Mouse (Mus musculus): Measurements from ENCODE around the gene Mrpl3. TPM values are rescaled to one million over a fixed set of nuclear protein-coding genes. Genes with fewer than 3 reads are reported as not detected.

The Mrpl3 gene
- polyA plus RNA-seq, 1 experiment from 2014 or later, result 88.6 TPM

GRCm38 (mm10) chr9:105050257-105050656, 2.8 kb upstream of the Mrpl3 start:
- Histone ChIP-seq H3K9ac (ENCODE audit: low read length) (no peak overlapping the region), H3K27ac (ENCODE audit: low read length) (no peak overlapping the region), H3K9me3 (replicated peaks; ENCODE audit: control insufficient read depth, low read length) (no peaks in the 10 kb centered on the region), H3K4me1 (ENCODE audit: control insufficient read depth, insufficient read depth, low read length) (no peaks in the 10 kb centered on the region), H3K4me2 (ENCODE audit: low read depth, low read length) (no peak overlapping the region), H3K27me3 (ENCODE audit: control insufficient read depth, insufficient read depth, low read length) (no peaks in the 10 kb centered on the region), H3K36me3 (ENCODE audit: control insufficient read depth, insufficient read depth, low read length) (no peaks in the 10 kb centered on the region), H3K4me3 (replicated peaks; ENCODE audit: low read length) (no peak overlapping the region)
- WGBS, result 63% methylated on average over 2 of the region's 2 CpGs
- ATAC-seq (ENCODE audit: insufficient read depth, low FRiP score), result no peak

GRCm38 (mm10) chr9:105053812-105054211, 773 bp downstream of the Mrpl3 start:
- H3K27ac ChIP-seq (ENCODE audit: low read length), result no peak overlapping the region
- ATAC-seq (ENCODE audit: insufficient read depth, low FRiP score), result no peak
- 44% methylated on average over 4 of the region's 4 CpGs for WGBS
- no peaks in the 10 kb centered on the region for H3K9me3 ChIP-seq (replicated peaks; ENCODE audit: control insufficient read depth, low read length)
- peak overlapping the region; percentile 55 for H3K4me2 ChIP-seq (ENCODE audit: low read depth, low read length)
- H3K4me1 ChIP-seq (ENCODE audit: control insufficient read depth, insufficient read depth, low read length), result no peaks in the 10 kb centered on the region
- H3K4me3 ChIP-seq (replicated peaks; ENCODE audit: low read length), result peak overlapping the region; percentile 82
- peaks cover 23% of the 10 kb centered on the region for H3K36me3 ChIP-seq (ENCODE audit: control insufficient read depth, insufficient read depth, low read length)
- H3K9ac ChIP-seq (ENCODE audit: low read length), result peak overlapping the region; percentile 92
- H3K27me3 ChIP-seq (ENCODE audit: control insufficient read depth, insufficient read depth, low read length), result no peaks in the 10 kb centered on the region

GRCm38 (mm10) chr9:105069106-105069505, 16.1 kb downstream of the Mrpl3 start:
- no peaks in the 10 kb centered on the region for H3K4me1 ChIP-seq (ENCODE audit: control insufficient read depth, insufficient read depth, low read length)
- no peaks in the 10 kb centered on the region for H3K9me3 ChIP-seq (replicated peaks; ENCODE audit: control insufficient read depth, low read length)
- no peak overlapping the region for H3K27ac ChIP-seq (ENCODE audit: low read length)
- H3K9ac ChIP-seq (ENCODE audit: low read length), result no peak overlapping the region
- 96% methylated on average over 10 of the region's 10 CpGs for WGBS
- no peaks in the 10 kb centered on the region for H3K27me3 ChIP-seq (ENCODE audit: control insufficient read depth, insufficient read depth, low read length)
- H3K4me2 ChIP-seq (ENCODE audit: low read depth, low read length), result no peak overlapping the region
- no peak for ATAC-seq (ENCODE audit: insufficient read depth, low FRiP score)
- H3K4me3 ChIP-seq (replicated peaks; ENCODE audit: low read length), result no peak overlapping the region
- H3K36me3 ChIP-seq (ENCODE audit: control insufficient read depth, insufficient read depth, low read length), result peaks cover 8% of the 10 kb centered on the region; the same call in 1 of the 2 replicates

- H3K9me3 ChIP-seq (replicated peaks; ENCODE audit: control insufficient read depth, low read length), result no peaks in the 10 kb centered on the region
- no peak overlapping the region for H3K9ac ChIP-seq (ENCODE audit: low read length)
- ATAC-seq (ENCODE audit: insufficient read depth, low FRiP score), result no peak
- H3K4me1 ChIP-seq (ENCODE audit: control insufficient read depth, insufficient read depth, low read length), result no peaks in the 10 kb centered on the region
- WGBS, result 79% methylated on average over 4 of the region's 4 CpGs
- peaks cover 12% of the 10 kb centered on the region for H3K36me3 ChIP-seq (ENCODE audit: control insufficient read depth, insufficient read depth, low read length)
- H3K4me2 ChIP-seq (ENCODE audit: low read depth, low read length), result no peak overlapping the region
- H3K4me3 ChIP-seq (replicated peaks; ENCODE audit: low read length), result no peak overlapping the region
- H3K27ac ChIP-seq (ENCODE audit: low read length), result no peak overlapping the region
- H3K27me3 ChIP-seq (ENCODE audit: control insufficient read depth, insufficient read depth, low read length), result no peaks in the 10 kb centered on the region
Measured at GRCm38 (mm10) chr9:105072991-105073748, 20.1 kb downstream of the Mrpl3 start.

- Histone ChIP-seq H3K9ac (ENCODE audit: low read length) (no peak overlapping the region), H3K4me2 (ENCODE audit: low read depth, low read length) (no peak overlapping the region), H3K4me1 (ENCODE audit: control insufficient read depth, insufficient read depth, low read length) (no peaks in the 10 kb centered on the region), H3K4me3 (replicated peaks; ENCODE audit: low read length) (no peak overlapping the region), H3K27me3 (ENCODE audit: control insufficient read depth, insufficient read depth, low read length) (no peaks in the 10 kb centered on the region), H3K36me3 (ENCODE audit: control insufficient read depth, insufficient read depth, low read length) (peaks cover 12% of the 10 kb centered on the region), H3K9me3 (replicated peaks; ENCODE audit: control insufficient read depth, low read length) (no peaks in the 10 kb centered on the region), H3K27ac (ENCODE audit: low read length) (no peak overlapping the region)
- 91% methylated on average over 8 of the region's 8 CpGs for WGBS
- ATAC-seq (ENCODE audit: insufficient read depth, low FRiP score), result no peak
Measured at GRCm38 (mm10) chr9:105074851-105075250, 21.8 kb downstream of the Mrpl3 start.

- Histone ChIP-seq H3K36me3 (ENCODE audit: control insufficient read depth, insufficient read depth, low read length) (peaks cover 12% of the 10 kb centered on the region), H3K27me3 (ENCODE audit: control insufficient read depth, insufficient read depth, low read length) (no peaks in the 10 kb centered on the region), H3K4me3 (replicated peaks; ENCODE audit: low read length) (no peak overlapping the region), H3K4me2 (ENCODE audit: low read depth, low read length) (no peak overlapping the region), H3K9ac (ENCODE audit: low read length) (no peak overlapping the region), H3K9me3 (replicated peaks; ENCODE audit: control insufficient read depth, low read length) (no peaks in the 10 kb centered on the region), H3K4me1 (ENCODE audit: control insufficient read depth, insufficient read depth, low read length) (no peaks in the 10 kb centered on the region), H3K27ac (ENCODE audit: low read length) (no peak overlapping the region)
- peak; percentile 77; the same call in 1 of the 2 replicates for ATAC-seq (ENCODE audit: insufficient read depth, low FRiP score)
- 76% methylated on average over 13 of the region's 13 CpGs for WGBS
Measured at GRCm38 (mm10) chr9:105076756-105077424, 23.9 kb downstream of the Mrpl3 start.

GRCm38 (mm10) chr9:105078460-105078859, 25.4 kb downstream of the Mrpl3 start:
- 88% methylated on average over 4 of the region's 4 CpGs for WGBS
- H3K4me3 ChIP-seq (replicated peaks; ENCODE audit: low read length), result no peak overlapping the region
- H3K36me3 ChIP-seq (ENCODE audit: control insufficient read depth, insufficient read depth, low read length), result peaks cover 12% of the 10 kb centered on the region; the same call in 1 of the 2 replicates
- no peaks in the 10 kb centered on the region for H3K27me3 ChIP-seq (ENCODE audit: control insufficient read depth, insufficient read depth, low read length)
- no peaks in the 10 kb centered on the region for H3K4me1 ChIP-seq (ENCODE audit: control insufficient read depth, insufficient read depth, low read length)
- H3K4me2 ChIP-seq (ENCODE audit: low read depth, low read length), result no peak overlapping the region
- no peak for ATAC-seq (ENCODE audit: insufficient read depth, low FRiP score)
- no peak overlapping the region for H3K9ac ChIP-seq (ENCODE audit: low read length)
- H3K9me3 ChIP-seq (replicated peaks; ENCODE audit: control insufficient read depth, low read length), result no peaks in the 10 kb centered on the region
- no peak overlapping the region for H3K27ac ChIP-seq (ENCODE audit: low read length)

- Histone ChIP-seq H3K9me3 (replicated peaks; ENCODE audit: control insufficient read depth, low read length) (no peaks in the 10 kb centered on the region), H3K4me2 (ENCODE audit: low read depth, low read length) (no peak overlapping the region), H3K27me3 (ENCODE audit: control insufficient read depth, insufficient read depth, low read length) (no peaks in the 10 kb centered on the region), H3K27ac (ENCODE audit: low read length) (no peak overlapping the region), H3K9ac (ENCODE audit: low read length) (no peak overlapping the region), H3K4me3 (replicated peaks; ENCODE audit: low read length) (no peak overlapping the region), H3K36me3 (ENCODE audit: control insufficient read depth, insufficient read depth, low read length) (peaks cover 12% of the 10 kb centered on the region; the same call in 1 of the 2 replicates), H3K4me1 (ENCODE audit: control insufficient read depth, insufficient read depth, low read length) (no peaks in the 10 kb centered on the region)
- 79% methylated on average over 3 of the region's 3 CpGs for WGBS
- ATAC-seq (ENCODE audit: insufficient read depth, low FRiP score), result no peak
Measured at GRCm38 (mm10) chr9:105080246-105080645, 27.2 kb downstream of the Mrpl3 start.

GRCm38 (mm10) chr9:105100807-105101570, 48.0 kb downstream of the Mrpl3 start:
- H3K36me3 ChIP-seq (ENCODE audit: control insufficient read depth, insufficient read depth, low read length), result no peaks in the 10 kb centered on the region
- H3K4me1 ChIP-seq (ENCODE audit: control insufficient read depth, insufficient read depth, low read length), result no peaks in the 10 kb centered on the region
- no peaks in the 10 kb centered on the region for H3K9me3 ChIP-seq (replicated peaks; ENCODE audit: control insufficient read depth, low read length)
- H3K9ac ChIP-seq (ENCODE audit: low read length), result no peak overlapping the region
- H3K4me2 ChIP-seq (ENCODE audit: low read depth, low read length), result no peak overlapping the region
- ATAC-seq (ENCODE audit: insufficient read depth, low FRiP score), result no peak
- no peak overlapping the region for H3K4me3 ChIP-seq (replicated peaks; ENCODE audit: low read length)
- no peak overlapping the region for H3K27ac ChIP-seq (ENCODE audit: low read length)
- no peaks in the 10 kb centered on the region for H3K27me3 ChIP-seq (ENCODE audit: control insufficient read depth, insufficient read depth, low read length)
- WGBS, result 39% methylated on average over 15 of the region's 15 CpGs

All from stomach, embryonic 16.5 days (tissue).